Mouse (Mus musculus): ENCODE measurements around the gene Olfr279. TPM values are rescaled to one million over a fixed set of nuclear protein-coding genes. Genes with fewer than 3 reads are reported as not detected.

The Olfr279 gene
- not detected in 2 replicates for polyA plus RNA-seq (2015; fragmentation: Nextera tagmentation; extraction: Ambion mirVana)

- H3K27ac ChIP-seq: no peak within 1 kb of the TSS
- no peak for DNase-seq (ENCODE audit: low spot score)
- no peak within 1 kb of the TSS for H3K9ac ChIP-seq (ENCODE audit: low read depth, low read length)
- H3K4me2 ChIP-seq (ENCODE audit: low read length): no peak within 1 kb of the TSS
- WGBS: 56% methylated on average over 4 of the region's 4 CpGs
- ATAC-seq (replicated peaks; ENCODE audit: low FRiP score, low read depth): no peak
- no peak within 1 kb of the TSS for H3K4me3 ChIP-seq (replicated peaks; ENCODE audit: low read depth, low read length)
- no peaks in the 10 kb centered on the region for H3K36me3 ChIP-seq (ENCODE audit: insufficient read depth, low read length)
- no peaks in the 10 kb centered on the region for H3K4me1 ChIP-seq (replicated peaks; ENCODE audit: insufficient read depth, low read length)
- H3K27me3 ChIP-seq (ENCODE audit: insufficient read depth, low read length): no peaks in the 10 kb centered on the region
- TF ChIP-seq CTCF (IDR thresholded peaks at IDR 0.05; ENCODE audit: low read depth): no peak
- no peaks in the 10 kb centered on the region for H3K9me3 ChIP-seq (replicated peaks; ENCODE audit: low read length)
These were observed at the start of gene Olfr279 for GRCm38 (mm10) chr15:98492102-98492501. Olfr279 (plus strand) TSS chr15:98492402.

- ATAC-seq (replicated peaks; ENCODE audit: low FRiP score, low read depth) (no peak), DNase-seq (ENCODE audit: low spot score) (no peak)
- Histone ChIP-seq H3K4me1 (replicated peaks; ENCODE audit: insufficient read depth, low read length) (no peaks in the 10 kb centered on the region), H3K4me2 (ENCODE audit: low read length) (no peak overlapping the region), H3K27me3 (ENCODE audit: insufficient read depth, low read length) (no peaks in the 10 kb centered on the region), H3K27ac (no peak overlapping the region), H3K36me3 (ENCODE audit: insufficient read depth, low read length) (no peaks in the 10 kb centered on the region), H3K4me3 (replicated peaks; ENCODE audit: low read depth, low read length) (no peak overlapping the region), H3K9ac (ENCODE audit: low read depth, low read length) (no peak overlapping the region), H3K9me3 (replicated peaks; ENCODE audit: low read length) (no peaks in the 10 kb centered on the region; the same call in 1 of the 2 replicates)
- WGBS: 77% methylated on average over 3 of the region's 3 CpGs
- TF ChIP-seq CTCF (IDR thresholded peaks at IDR 0.05; ENCODE audit: low read depth): no peak
These were observed 47.6 kb upstream of the Olfr279 start for GRCm38 (mm10) chr15:98444561-98444960.

GRCm38 (mm10) chr15:98448521-98448920 lies 43.7 kb upstream of the Olfr279 start:
- Histone ChIP-seq H3K9ac (ENCODE audit: low read depth, low read length) (no peak overlapping the region), H3K4me2 (ENCODE audit: low read length) (no peak overlapping the region), H3K9me3 (replicated peaks; ENCODE audit: low read length) (no peaks in the 10 kb centered on the region; the same call in 1 of the 2 replicates), H3K27ac (no peak overlapping the region), H3K4me1 (replicated peaks; ENCODE audit: insufficient read depth, low read length) (no peaks in the 10 kb centered on the region), H3K27me3 (ENCODE audit: insufficient read depth, low read length) (no peaks in the 10 kb centered on the region), H3K36me3 (ENCODE audit: insufficient read depth, low read length) (no peaks in the 10 kb centered on the region), H3K4me3 (replicated peaks; ENCODE audit: low read depth, low read length) (no peak overlapping the region)
- WGBS: 51% methylated on average over 4 of the region's 4 CpGs
- no peak for TF ChIP-seq CTCF (IDR thresholded peaks at IDR 0.05; ENCODE audit: low read depth)
- ATAC-seq (replicated peaks; ENCODE audit: low FRiP score, low read depth) (no peak), DNase-seq (ENCODE audit: low spot score) (peak; percentile 29)

- 90% methylated on average over 7 of the region's 7 CpGs for WGBS
- H3K4me2 ChIP-seq (ENCODE audit: low read length): no peak within 1 kb of the TSS
- DNase-seq (ENCODE audit: low spot score) (no peak), ATAC-seq (replicated peaks; ENCODE audit: low FRiP score, low read depth) (no peak)
- H3K27ac ChIP-seq: no peak within 1 kb of the TSS
- no peak within 1 kb of the TSS for H3K4me3 ChIP-seq (replicated peaks; ENCODE audit: low read depth, low read length)
- no peaks in the 10 kb centered on the region for H3K4me1 ChIP-seq (replicated peaks; ENCODE audit: insufficient read depth, low read length)
- H3K27me3 ChIP-seq (ENCODE audit: insufficient read depth, low read length): no peaks in the 10 kb centered on the region
- H3K36me3 ChIP-seq (ENCODE audit: insufficient read depth, low read length): no peaks in the 10 kb centered on the region
- no peak for TF ChIP-seq CTCF (IDR thresholded peaks at IDR 0.05; ENCODE audit: low read depth)
- no peak within 1 kb of the TSS for H3K9ac ChIP-seq (ENCODE audit: low read depth, low read length)
- no peaks in the 10 kb centered on the region for H3K9me3 ChIP-seq (replicated peaks; ENCODE audit: low read length)
These were observed 39.9 kb upstream of the Olfr279 start, which contains the start of gene Olfr281 for GRCm38 (mm10) chr15:98452288-98452687. Olfr281 (plus strand) TSS chr15:98452588.

- no peak within 1 kb of the TSS for H3K4me3 ChIP-seq (replicated peaks; ENCODE audit: low read depth, low read length)
- ATAC-seq (replicated peaks; ENCODE audit: low FRiP score, low read depth) (no peak), DNase-seq (ENCODE audit: low spot score) (no peak)
- no peak within 1 kb of the TSS for H3K4me2 ChIP-seq (ENCODE audit: low read length)
- H3K36me3 ChIP-seq (ENCODE audit: insufficient read depth, low read length): no peaks in the 10 kb centered on the region
- 90% methylated on average over 4 of the region's 4 CpGs for WGBS
- no peak within 1 kb of the TSS for H3K9ac ChIP-seq (ENCODE audit: low read depth, low read length)
- no peak for TF ChIP-seq CTCF (IDR thresholded peaks at IDR 0.05; ENCODE audit: low read depth)
- no peaks in the 10 kb centered on the region for H3K4me1 ChIP-seq (replicated peaks; ENCODE audit: insufficient read depth, low read length)
- no peaks in the 10 kb centered on the region for H3K9me3 ChIP-seq (replicated peaks; ENCODE audit: low read length)
- H3K27ac ChIP-seq: no peak within 1 kb of the TSS
- no peaks in the 10 kb centered on the region for H3K27me3 ChIP-seq (ENCODE audit: insufficient read depth, low read length)
These were observed 22.6 kb upstream of the Olfr279 start, which contains the start of gene OR5BS1P for GRCm38 (mm10) chr15:98469596-98469995. OR5BS1P (plus strand) TSS chr15:98469896.

- Histone ChIP-seq H3K4me3 (replicated peaks; ENCODE audit: low read depth, low read length) (no peak overlapping the region), H3K27ac (no peak overlapping the region), H3K36me3 (ENCODE audit: insufficient read depth, low read length) (no peaks in the 10 kb centered on the region), H3K9ac (ENCODE audit: low read depth, low read length) (no peak overlapping the region), H3K4me2 (ENCODE audit: low read length) (no peak overlapping the region), H3K4me1 (replicated peaks; ENCODE audit: insufficient read depth, low read length) (no peaks in the 10 kb centered on the region), H3K9me3 (replicated peaks; ENCODE audit: low read length) (no peaks in the 10 kb centered on the region), H3K27me3 (ENCODE audit: insufficient read depth, low read length) (no peaks in the 10 kb centered on the region)
- ATAC-seq (replicated peaks; ENCODE audit: low FRiP score, low read depth): no peak
- DNase-seq (ENCODE audit: low spot score): no peak
- no peak for TF ChIP-seq CTCF (IDR thresholded peaks at IDR 0.05; ENCODE audit: low read depth)
- WGBS: 91% methylated on average over 13 of the region's 13 CpGs
These were observed 20.7 kb upstream of the Olfr279 start for GRCm38 (mm10) chr15:98471539-98471938.

GRCm38 (mm10) chr15:98474958-98475357 lies 17.2 kb upstream of the Olfr279 start:
- no peak for TF ChIP-seq CTCF (IDR thresholded peaks at IDR 0.05; ENCODE audit: low read depth)
- ATAC-seq (replicated peaks; ENCODE audit: low FRiP score, low read depth): no peak
- no peak for DNase-seq (ENCODE audit: low spot score)
- H3K4me3 ChIP-seq (replicated peaks; ENCODE audit: low read depth, low read length): no peak overlapping the region
- no peak overlapping the region for H3K4me2 ChIP-seq (ENCODE audit: low read length)
- no peaks in the 10 kb centered on the region for H3K36me3 ChIP-seq (ENCODE audit: insufficient read depth, low read length)
- no peak overlapping the region for H3K27ac ChIP-seq
- no peaks in the 10 kb centered on the region for H3K4me1 ChIP-seq (replicated peaks; ENCODE audit: insufficient read depth, low read length)
- 78% methylated on average over 10 of the region's 10 CpGs for WGBS
- no peaks in the 10 kb centered on the region for H3K9me3 ChIP-seq (replicated peaks; ENCODE audit: low read length)
- H3K9ac ChIP-seq (ENCODE audit: low read depth, low read length): no peak overlapping the region
- H3K27me3 ChIP-seq (ENCODE audit: insufficient read depth, low read length): no peaks in the 10 kb centered on the region

Data from kidney, postnatal 0 days (tissue).